Mouse (Mus musculus) E14TG2a.4 (cell line): ENCODE data around the gene Inka1.

Experiments used
- CTCF ChIP-seq: conservative IDR thresholded peaks from 2 replicates; pipeline ENCODE4 v1.5.1; 2014; ENCODE audit warnings: low read length
- NANOG ChIP-seq: IDR thresholded peaks from 2 replicates; pipeline ENCODE4 v1.6.1; 2014; ENCODE audit warnings: borderline replicate concordance, low read length, mixed read lengths

GRCm38 (mm10) chr9:107949922-107950235, 35.8 kb downstream of the Inka1 start, which contains the start of gene Traip:
- TF ChIP-seq CTCF (no peak), NANOG (no peak)
